Mouse (Mus musculus): Measurements from ENCODE around the gene Tnnt2.

The Tnnt2 gene

GRCm38 (mm10) chr1:135835716-135836483 is at the start of gene Tnnt2:
Gene Tnnt2 (plus strand): TSS chr1:135836354.
- DNase-seq (ENCODE audit: low spot score) = no peak

DNA sequence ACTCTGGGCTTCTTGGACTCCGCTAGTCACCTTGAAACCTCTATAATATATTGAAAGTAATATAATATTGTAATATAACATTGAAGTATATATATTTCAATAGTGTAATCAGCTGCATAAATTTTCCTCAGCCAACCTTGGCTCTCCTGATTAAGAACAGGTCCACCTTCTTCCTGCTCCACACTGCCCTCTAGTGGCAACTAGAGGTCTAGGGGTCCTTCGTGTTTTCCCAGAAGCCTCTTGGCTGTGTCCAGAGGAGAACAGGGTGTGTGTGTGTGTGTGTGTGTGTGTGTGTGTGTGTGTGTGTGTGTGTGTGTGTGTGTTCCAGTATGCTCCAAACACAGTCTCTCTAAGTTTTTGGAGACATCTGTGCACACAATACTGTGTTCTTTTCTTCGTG is 48.4 kb upstream of the Tnnt2 start:
- DNase-seq (ENCODE audit: low spot score) = no peak

- DNase-seq (ENCODE audit: low spot score) = no peak
Observed at GRCm38 (mm10) chr1:135788708-135789107, 47.4 kb upstream of the Tnnt2 start.

DNA sequence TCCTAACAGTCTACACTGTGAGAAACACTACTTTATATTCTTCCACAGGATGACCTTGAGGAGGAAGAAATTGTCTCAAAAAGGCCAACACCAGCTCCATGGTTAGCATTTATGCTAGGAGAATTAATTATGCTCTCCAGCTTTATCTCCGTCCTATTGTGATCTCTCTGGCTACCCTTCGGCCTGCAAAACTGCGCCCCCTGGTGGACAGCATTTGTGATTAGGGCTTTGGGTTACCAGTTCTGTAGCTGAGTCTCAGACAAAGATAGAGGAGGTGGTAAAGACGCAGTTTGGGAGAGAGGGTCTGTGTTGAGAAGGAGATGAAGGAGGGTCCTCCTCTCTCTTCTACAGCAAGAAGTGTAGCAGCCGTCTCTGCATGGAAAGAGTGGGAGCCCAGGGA is 46.3 kb upstream of the Tnnt2 start:
- DNase-seq (ENCODE audit: low spot score) = no peak

- no peak for DNase-seq (ENCODE audit: low spot score)
Observed at GRCm38 (mm10) chr1:135792143-135792939, 43.8 kb upstream of the Tnnt2 start.

- DNase-seq (ENCODE audit: low spot score) = no peak
Observed at GRCm38 (mm10) chr1:135793370-135794215, 42.6 kb upstream of the Tnnt2 start.

GRCm38 (mm10) chr1:135794216-135795134 is 41.7 kb upstream of the Tnnt2 start:
- no peak for DNase-seq (ENCODE audit: low spot score)

GRCm38 (mm10) chr1:135798492-135798891 is 37.7 kb upstream of the Tnnt2 start:
- DNase-seq (ENCODE audit: low spot score) = no peak

- no peak for DNase-seq (ENCODE audit: low spot score)
Observed at GRCm38 (mm10) chr1:135799109-135799627, 37.0 kb upstream of the Tnnt2 start.

- DNase-seq (ENCODE audit: low spot score) = no peak
Observed at GRCm38 (mm10) chr1:135800192-135800950, 35.8 kb upstream of the Tnnt2 start.

- no peak for DNase-seq (ENCODE audit: low spot score)
Observed at GRCm38 (mm10) chr1:135807546-135807945, 28.6 kb upstream of the Tnnt2 start.

- DNase-seq (ENCODE audit: low spot score) = no peak
Observed at GRCm38 (mm10) chr1:135810180-135810579, 26.0 kb upstream of the Tnnt2 start.

DNA sequence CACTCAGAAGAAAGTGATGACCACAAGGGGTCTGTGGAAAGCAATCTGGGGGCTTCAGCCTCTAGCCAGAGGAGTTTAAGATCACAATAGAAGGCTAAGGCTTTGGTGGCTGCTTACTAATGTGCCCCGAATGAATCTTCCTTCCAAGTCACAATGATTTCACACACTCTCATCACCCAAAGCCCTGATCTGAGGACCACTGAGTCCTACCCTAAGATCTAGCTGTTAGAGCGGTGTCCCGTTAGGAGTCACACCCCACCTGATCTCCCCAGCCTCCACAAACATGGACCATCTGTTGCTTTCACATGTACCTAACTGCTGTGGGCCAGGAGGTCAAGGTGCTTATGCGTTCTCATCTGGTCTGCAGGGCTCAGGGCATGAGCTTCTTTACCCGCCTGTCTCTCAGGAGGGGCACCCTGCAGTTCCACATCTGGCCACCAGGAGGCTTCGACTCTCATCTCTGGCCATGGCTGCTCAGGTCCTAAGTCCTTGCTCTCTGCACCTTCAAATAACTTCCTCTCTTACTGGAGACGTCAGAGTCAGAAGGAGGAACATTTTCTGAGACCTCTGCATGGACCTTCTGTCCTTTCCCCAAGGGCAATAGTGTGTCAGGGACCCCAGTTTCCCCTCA is 25.0 kb upstream of the Tnnt2 start:
- DNase-seq (ENCODE audit: low spot score) = peak; percentile 59

DNA sequence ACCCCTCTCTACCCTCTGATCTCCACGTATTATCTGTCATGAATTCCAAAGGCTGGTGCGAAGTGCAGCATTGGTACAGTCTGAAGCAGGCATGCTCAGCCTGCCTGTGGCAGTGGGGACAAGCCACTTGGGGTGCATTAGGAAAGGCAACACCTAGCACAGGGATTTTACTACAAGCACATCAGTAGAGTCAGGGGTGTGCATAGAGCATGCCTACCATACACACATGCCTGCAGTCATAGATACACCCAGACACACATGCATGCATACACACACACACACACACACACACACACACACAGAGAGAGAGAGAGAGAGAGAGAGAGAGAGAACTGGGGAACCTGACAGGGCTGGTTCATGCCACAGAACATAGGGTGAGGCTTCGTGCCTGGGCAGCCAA is 23.9 kb upstream of the Tnnt2 start:
- no peak for DNase-seq (ENCODE audit: low spot score)

GRCm38 (mm10) chr1:135812618-135813017 is 23.5 kb upstream of the Tnnt2 start:
- DNase-seq (ENCODE audit: low spot score) = no peak

- no peak for DNase-seq (ENCODE audit: low spot score)
Observed at GRCm38 (mm10) chr1:135813071-135813470, 23.1 kb upstream of the Tnnt2 start.

GRCm38 (mm10) chr1:135813687-135814395 is 22.3 kb upstream of the Tnnt2 start:
- DNase-seq (ENCODE audit: low spot score) = no peak

GRCm38 (mm10) chr1:135814531-135814930 is 21.6 kb upstream of the Tnnt2 start:
- no peak for DNase-seq (ENCODE audit: low spot score)

GRCm38 (mm10) chr1:135817595-135817994 is 18.6 kb upstream of the Tnnt2 start:
- no peak for DNase-seq (ENCODE audit: low spot score)

All from urinary bladder, postnatal 10 days (tissue).